In the genomic region with DNA sequence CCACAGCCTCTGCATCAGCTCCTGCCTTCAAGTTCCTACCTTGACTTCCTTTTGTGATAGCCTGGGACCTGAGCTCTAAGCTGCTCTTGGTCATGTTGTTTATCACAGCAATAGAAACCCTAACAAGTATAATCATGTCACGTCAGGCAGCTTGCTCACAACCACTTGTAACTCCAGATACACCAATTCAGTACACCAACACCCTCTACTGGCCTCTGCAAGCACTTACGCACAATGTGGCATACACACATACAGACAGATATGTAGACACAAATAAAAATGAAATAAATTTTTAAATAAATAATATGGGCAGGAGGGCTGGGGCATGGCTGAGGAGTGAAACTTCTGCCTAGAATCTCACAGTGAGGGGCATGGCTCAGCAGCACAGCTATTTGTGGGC, we compare ENCODE assay signal across 1 mouse cellular context.
TF ChIP-seq lines count a peak whose summit lies in the region.

No protein-coding gene starts in this region.

TF ChIP-seq in CH12.LX, 34 proteins besides CTCF, POLR2A, EP300 and RAD21:
- TF ChIP-seq MAFK (IDR thresholded peaks at IDR 0.05; ENCODE audit: insufficient replicate concordance, low read length) = peak; percentile 31; the same call in 1 of the 2 replicates
- no peak for TF ChIP-seq PAX5 (IDR thresholded peaks at IDR 0.05; ENCODE audit: low read length)
- peak; percentile 49 for TF ChIP-seq SMC3 (IDR thresholded peaks at IDR 0.05; ENCODE audit: low read depth, low read length)
